Mouse (Mus musculus): ENCODE measurements around the gene Cyp2d22. TPM values are rescaled to one million over a fixed set of nuclear protein-coding genes. Genes with fewer than 3 reads are reported as not detected.
A peak's percentile ranks its signal among the peaks of the same experiment; 100 is the strongest.
"Not testable (repeated sequence)": the region's sequence is repeated elsewhere in the genome, so short reads cannot be mapped to it uniquely, and the experiment has no call there.

Cyp2d22 gene
- 0.10 and 1.1 TPM in 2 replicates for total RNA-seq (2017)

GRCm38 (mm10) chr15:82379871-82380713 lies at the start of gene Cyp2d22:
TSS of gene Cyp2d22 (minus strand) at chr15:82380260.
- peak; percentile 51 to 61 for ATAC-seq (replicated peaks in 1 of 2; ENCODE audit: insufficient read depth in 1 of 2, low FRiP score in 2 of 2, low TSS enrichment in 1 of 2, low read depth in 1 of 2, poor library complexity in 2 of 2, severe bottlenecking in 2 of 2)

- ATAC-seq (replicated peaks in 1 of 2; ENCODE audit: insufficient read depth in 1 of 2, low FRiP score in 2 of 2, low TSS enrichment in 1 of 2, low read depth in 1 of 2, poor library complexity in 2 of 2, severe bottlenecking in 2 of 2) = no peak
Measured at GRCm38 (mm10) chr15:82423471-82423870, 43.4 kb upstream of the Cyp2d22 start.

- ATAC-seq (replicated peaks in 1 of 2; ENCODE audit: insufficient read depth in 1 of 2, low FRiP score in 2 of 2, low TSS enrichment in 1 of 2, low read depth in 1 of 2, poor library complexity in 2 of 2, severe bottlenecking in 2 of 2) = no peak
Measured at GRCm38 (mm10) chr15:82422935-82423334, 42.9 kb upstream of the Cyp2d22 start.

GRCm38 (mm10) chr15:82418616-82419015 lies 38.6 kb upstream of the Cyp2d22 start:
- no peak for ATAC-seq (replicated peaks in 1 of 2; ENCODE audit: insufficient read depth in 1 of 2, low FRiP score in 2 of 2, low TSS enrichment in 1 of 2, low read depth in 1 of 2, poor library complexity in 2 of 2, severe bottlenecking in 2 of 2)

GRCm38 (mm10) chr15:82416797-82417789 lies 37.0 kb upstream of the Cyp2d22 start:
- ATAC-seq (replicated peaks in 1 of 2; ENCODE audit: insufficient read depth in 1 of 2, low FRiP score in 2 of 2, low TSS enrichment in 1 of 2, low read depth in 1 of 2, poor library complexity in 2 of 2, severe bottlenecking in 2 of 2) = peak; percentile 91 to 97

- ATAC-seq (replicated peaks in 1 of 2; ENCODE audit: insufficient read depth in 1 of 2, low FRiP score in 2 of 2, low TSS enrichment in 1 of 2, low read depth in 1 of 2, poor library complexity in 2 of 2, severe bottlenecking in 2 of 2) = no peak
Measured at GRCm38 (mm10) chr15:82407536-82407935, 27.5 kb upstream of the Cyp2d22 start.

GRCm38 (mm10) chr15:82406981-82407380 lies 26.9 kb upstream of the Cyp2d22 start, which contains the start of gene Cyp2d10:
TSS of gene Cyp2d10 (minus strand) at chr15:82407195.
- ATAC-seq (replicated peaks in 1 of 2; ENCODE audit: insufficient read depth in 1 of 2, low FRiP score in 2 of 2, low TSS enrichment in 1 of 2, low read depth in 1 of 2, poor library complexity in 2 of 2, severe bottlenecking in 2 of 2) = no peak

GRCm38 (mm10) chr15:82404163-82404562 lies 24.1 kb upstream of the Cyp2d22 start:
- no peak for ATAC-seq (replicated peaks in 1 of 2; ENCODE audit: insufficient read depth in 1 of 2, low FRiP score in 2 of 2, low TSS enrichment in 1 of 2, low read depth in 1 of 2, poor library complexity in 2 of 2, severe bottlenecking in 2 of 2)

GRCm38 (mm10) chr15:82403606-82404005 lies 23.5 kb upstream of the Cyp2d22 start:
- ATAC-seq (replicated peaks in 1 of 2; ENCODE audit: insufficient read depth in 1 of 2, low FRiP score in 2 of 2, low TSS enrichment in 1 of 2, low read depth in 1 of 2, poor library complexity in 2 of 2, severe bottlenecking in 2 of 2) = no peak

GRCm38 (mm10) chr15:82402741-82403140 lies 22.7 kb upstream of the Cyp2d22 start:
- ATAC-seq (replicated peaks in 1 of 2; ENCODE audit: insufficient read depth in 1 of 2, low FRiP score in 2 of 2, low TSS enrichment in 1 of 2, low read depth in 1 of 2, poor library complexity in 2 of 2, severe bottlenecking in 2 of 2) = no peak

- no peak for ATAC-seq (replicated peaks in 1 of 2; ENCODE audit: insufficient read depth in 1 of 2, low FRiP score in 2 of 2, low TSS enrichment in 1 of 2, low read depth in 1 of 2, poor library complexity in 2 of 2, severe bottlenecking in 2 of 2)
Measured at GRCm38 (mm10) chr15:82402106-82402505, 22.0 kb upstream of the Cyp2d22 start.

GRCm38 (mm10) chr15:82401516-82401915 lies 21.5 kb upstream of the Cyp2d22 start:
- no peak for ATAC-seq (replicated peaks in 1 of 2; ENCODE audit: insufficient read depth in 1 of 2, low FRiP score in 2 of 2, low TSS enrichment in 1 of 2, low read depth in 1 of 2, poor library complexity in 2 of 2, severe bottlenecking in 2 of 2)

GRCm38 (mm10) chr15:82395955-82396354 lies 15.9 kb upstream of the Cyp2d22 start:
- ATAC-seq (replicated peaks in 1 of 2; ENCODE audit: insufficient read depth in 1 of 2, low FRiP score in 2 of 2, low TSS enrichment in 1 of 2, low read depth in 1 of 2, poor library complexity in 2 of 2, severe bottlenecking in 2 of 2) = not testable (repeated sequence)

GRCm38 (mm10) chr15:82393922-82394321 lies 13.9 kb upstream of the Cyp2d22 start, which contains the start of gene Cyp2d11:
TSS of gene Cyp2d11 (minus strand) at chr15:82394022.
- ATAC-seq (replicated peaks in 1 of 2; ENCODE audit: insufficient read depth in 1 of 2, low FRiP score in 2 of 2, low TSS enrichment in 1 of 2, low read depth in 1 of 2, poor library complexity in 2 of 2, severe bottlenecking in 2 of 2) = not testable (repeated sequence)

GRCm38 (mm10) chr15:82389916-82390315 lies 9.9 kb upstream of the Cyp2d22 start:
- ATAC-seq (replicated peaks in 1 of 2; ENCODE audit: insufficient read depth in 1 of 2, low FRiP score in 2 of 2, low TSS enrichment in 1 of 2, low read depth in 1 of 2, poor library complexity in 2 of 2, severe bottlenecking in 2 of 2) = not testable (repeated sequence)

GRCm38 (mm10) chr15:82385729-82386128 lies 5.7 kb upstream of the Cyp2d22 start:
- no peak for ATAC-seq (replicated peaks in 1 of 2; ENCODE audit: insufficient read depth in 1 of 2, low FRiP score in 2 of 2, low TSS enrichment in 1 of 2, low read depth in 1 of 2, poor library complexity in 2 of 2, severe bottlenecking in 2 of 2)

GRCm38 (mm10) chr15:82382441-82382840 lies 2.4 kb upstream of the Cyp2d22 start:
- ATAC-seq (replicated peaks in 1 of 2; ENCODE audit: insufficient read depth in 1 of 2, low FRiP score in 2 of 2, low TSS enrichment in 1 of 2, low read depth in 1 of 2, poor library complexity in 2 of 2, severe bottlenecking in 2 of 2) = no peak

GRCm38 (mm10) chr15:82380714-82381062 lies 628 bp upstream of the Cyp2d22 start:
- no peak for ATAC-seq (replicated peaks in 1 of 2; ENCODE audit: insufficient read depth in 1 of 2, low FRiP score in 2 of 2, low TSS enrichment in 1 of 2, low read depth in 1 of 2, poor library complexity in 2 of 2, severe bottlenecking in 2 of 2)

Measured in hematopoietic stem cell, adult 5-6 weeks (primary cell).